Mouse (Mus musculus) lung, embryonic 15.5 days (tissue): ENCODE data around the gene Sfrp5. TPM values are rescaled to one million over a fixed set of nuclear protein-coding genes. Genes with fewer than 3 reads are reported as not detected.

ENCODE experiments used
- ATAC-seq: fragments of 200-750 bp; cut with Nextera tagmentation; 2 replicates; pipeline ENCODE4 v1.8.0; 2017; ENCODE audit warnings: moderate number of reproducible peaks, borderline replicate concordance; ENCODE audit not compliant: low FRiP score, low TSS enrichment; ENCODE audit errors: extremely low read depth
- H3K27ac ChIP-seq: fragments of 300-500 bp; sonication (generic); 2 replicates; pipeline ENCODE4 v1.5.1; 2015; ENCODE audit warnings: moderate library complexity, mild to moderate bottlenecking, inconsistent platforms
- H3K27me3 ChIP-seq: fragments of 300-500 bp; sonication (generic); 2 replicates; pipeline ENCODE4 v1.6.1; 2015; ENCODE audit warnings: inconsistent platforms
- H3K36me3 ChIP-seq: fragments of 300-500 bp; sonication (generic); 2 replicates; pipeline ENCODE4 v1.6.1; 2015; ENCODE audit warnings: inconsistent platforms
- H3K4me1 ChIP-seq: fragments of 300-500 bp; sonication (generic); 2 replicates; pipeline ENCODE4 v1.6.1; 2015; ENCODE audit warnings: inconsistent platforms
- H3K4me2 ChIP-seq: fragments of 300-500 bp; sonication (generic); 2 replicates; pipeline ENCODE4 v1.6.1; 2015; ENCODE audit warnings: inconsistent platforms, mild to moderate bottlenecking, moderate library complexity
- H3K4me3 ChIP-seq: fragments of 300-500 bp; sonication (generic); 2 replicates; pipeline ENCODE4 v1.5.1; 2015; ENCODE audit warnings: mild to moderate bottlenecking, inconsistent platforms
- H3K9ac ChIP-seq: fragments of 300-500 bp; sonication (generic); 2 replicates; pipeline ENCODE4 v1.6.1; 2015; ENCODE audit warnings: inconsistent platforms
- H3K9me3 ChIP-seq: fragments of 300-500 bp; sonication (generic); 2 replicates; pipeline ENCODE4 v1.6.1; 2016; ENCODE audit warnings: inconsistent platforms
- WGBS: fragments of 180-500 bp; shearing (Covaris S2); methylation state at CpG from one replicate; pipeline ENCODE4 v1.1.7; 2015; 5-methylcytosine and 5-hydroxymethylcytosine counted together
- polyA plus RNA-seq: library from polyadenylated mRNA; unstranded; fragments of >200 nt; fragmentation: Nextera tagmentation; extraction: Ambion mirVana; gene quantifications from 2 replicates; pipeline ENCODE4 v1.2.1, GENCODE M21; 2015

Sfrp5 gene
- polyA plus RNA-seq = 0.95 and 1.1 TPM in 2 replicates

DNA sequence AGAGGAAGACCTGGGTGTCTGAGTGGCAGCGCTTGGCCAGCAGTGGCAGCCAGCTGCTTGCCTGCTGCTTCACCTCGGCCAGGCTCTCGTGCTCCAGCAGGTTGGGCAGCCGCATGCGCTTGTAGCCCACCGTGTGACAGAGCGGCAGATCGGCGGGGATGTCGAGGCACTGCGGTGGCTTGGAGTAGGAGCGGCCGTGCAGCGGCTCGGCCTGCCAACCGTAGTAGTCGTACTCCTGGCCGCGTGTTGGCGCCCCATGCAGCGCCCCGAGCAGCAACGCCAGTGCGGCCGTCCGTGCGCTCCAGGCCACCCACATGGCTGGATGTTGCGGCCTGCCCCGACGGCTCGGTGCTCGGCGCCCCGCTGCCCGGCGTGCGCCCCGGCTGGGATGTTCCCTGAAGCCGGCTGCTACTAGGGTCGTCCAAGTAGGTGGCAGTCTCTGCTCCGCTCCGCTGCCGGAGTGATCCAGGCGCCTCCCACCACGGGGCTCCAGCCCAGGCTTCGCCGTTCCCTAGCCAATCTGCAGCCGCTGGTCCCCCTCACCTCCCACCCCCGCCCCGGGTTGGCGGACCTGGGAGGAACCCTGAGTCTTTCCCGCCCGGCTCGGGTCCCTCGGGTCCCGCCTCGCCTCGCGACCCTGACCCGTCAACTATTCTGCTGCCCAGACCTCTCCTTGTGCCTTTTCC lies at the start of gene Sfrp5:
Gene Sfrp5, minus strand, starts transcription at position 557 of the 686 bp plus-strand sequence.
- WGBS = under 1% methylated on average over 60 of the region's 60 CpGs
- Histone ChIP-seq H3K9me3 (no peaks in the 10 kb centered on the region), H3K4me1 (peaks cover 18% of the 10 kb centered on the region), H3K4me2 (peak within 1 kb of the TSS; percentile 48), H3K36me3 (no peaks in the 10 kb centered on the region), H3K27me3 (peaks cover 65% of the 10 kb centered on the region), H3K4me3 (peak within 1 kb of the TSS; percentile 19), H3K9ac (no peak within 1 kb of the TSS), H3K27ac (no peak within 1 kb of the TSS)
- no peak for ATAC-seq

DNA sequence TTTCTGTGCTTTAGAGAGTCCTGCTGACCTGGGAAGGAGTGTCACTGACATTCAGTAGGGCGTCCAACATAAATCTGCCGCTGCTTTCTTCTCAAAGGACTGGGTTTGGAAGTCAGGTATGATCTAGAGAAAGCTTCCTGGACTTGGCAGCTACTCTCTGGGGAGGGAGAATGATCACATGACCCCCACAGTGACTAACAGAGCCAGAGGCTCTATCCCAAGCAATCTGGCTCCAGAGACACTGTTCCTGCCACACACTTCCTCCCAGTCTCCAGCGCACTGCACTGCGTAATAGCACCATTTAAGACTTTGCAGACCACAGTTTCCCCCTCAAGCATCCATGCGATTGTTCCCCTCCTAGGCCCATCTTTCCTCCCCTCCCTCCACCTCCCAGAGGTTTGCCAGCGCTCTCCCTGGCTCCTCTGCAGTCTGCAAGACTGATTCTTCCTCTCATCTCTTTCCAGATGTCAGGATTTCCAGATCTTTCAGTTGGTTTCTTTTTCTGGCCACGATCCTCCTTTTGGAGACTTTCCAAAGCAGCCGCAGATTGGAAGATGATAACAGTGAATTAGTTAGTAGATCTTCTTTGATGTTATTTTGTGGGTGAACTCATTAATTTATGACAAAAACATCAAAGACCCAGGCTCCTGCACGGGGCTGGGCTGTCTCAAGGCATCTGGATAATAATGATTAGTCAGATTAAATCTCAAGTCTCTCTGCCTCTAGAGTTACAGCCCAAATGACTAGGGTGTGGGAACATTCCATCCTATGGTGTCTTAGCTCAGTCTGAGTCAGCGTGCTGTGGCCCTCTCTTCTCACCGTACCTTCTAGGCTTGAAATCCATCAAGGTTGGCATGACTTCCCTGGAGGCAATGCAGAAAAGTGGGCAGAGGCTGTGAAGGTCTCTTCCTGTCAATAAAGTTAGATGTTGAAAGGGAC lies 48.2 kb upstream of the Sfrp5 start:
- no peak overlapping the region for H3K4me2 ChIP-seq
- ATAC-seq = no peak
- peaks cover under 1% of the 10 kb centered on the region; the same call in 1 of the 2 replicates for H3K4me1 ChIP-seq
- no peaks in the 10 kb centered on the region for H3K9me3 ChIP-seq
- H3K27me3 ChIP-seq = peaks cover 14% of the 10 kb centered on the region
- no peak overlapping the region for H3K27ac ChIP-seq
- no peak overlapping the region for H3K9ac ChIP-seq
- no peak overlapping the region for H3K4me3 ChIP-seq
- WGBS = 66% methylated on average over 11 of the region's 11 CpGs
- no peaks in the 10 kb centered on the region for H3K36me3 ChIP-seq

DNA sequence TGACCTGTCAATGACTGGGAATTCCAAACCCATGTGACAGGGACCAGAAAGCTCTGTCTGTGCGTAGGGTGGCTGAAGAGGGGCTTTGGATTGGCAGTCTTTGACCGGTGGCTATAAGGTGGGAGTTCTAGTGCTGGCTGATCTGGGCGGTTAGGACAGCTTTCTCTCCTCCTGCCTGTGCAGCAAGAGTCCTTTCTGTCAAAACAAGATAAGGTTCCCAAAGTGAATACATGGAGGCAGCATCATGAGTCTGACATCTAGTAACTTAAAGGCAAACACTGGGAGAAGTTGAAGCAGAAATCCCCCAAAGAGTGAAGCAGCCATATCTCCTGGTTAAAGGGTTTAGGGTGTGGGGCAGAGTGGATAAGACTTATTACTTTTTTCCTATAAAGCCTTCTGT lies 45.5 kb upstream of the Sfrp5 start, which contains the start of gene Golga7b:
Gene Golga7b, plus strand, starts transcription at position 56 of the 400 bp plus-strand sequence.
- H3K27ac ChIP-seq = no peak within 1 kb of the TSS
- no peak within 1 kb of the TSS for H3K4me3 ChIP-seq
- H3K36me3 ChIP-seq = no peaks in the 10 kb centered on the region
- ATAC-seq = no peak
- H3K27me3 ChIP-seq = no peaks in the 10 kb centered on the region
- H3K4me2 ChIP-seq = no peak within 1 kb of the TSS
- H3K9me3 ChIP-seq = no peaks in the 10 kb centered on the region
- no peak within 1 kb of the TSS for H3K9ac ChIP-seq
- no peaks in the 10 kb centered on the region for H3K4me1 ChIP-seq
- 63% methylated on average over 3 of the region's 3 CpGs for WGBS

DNA sequence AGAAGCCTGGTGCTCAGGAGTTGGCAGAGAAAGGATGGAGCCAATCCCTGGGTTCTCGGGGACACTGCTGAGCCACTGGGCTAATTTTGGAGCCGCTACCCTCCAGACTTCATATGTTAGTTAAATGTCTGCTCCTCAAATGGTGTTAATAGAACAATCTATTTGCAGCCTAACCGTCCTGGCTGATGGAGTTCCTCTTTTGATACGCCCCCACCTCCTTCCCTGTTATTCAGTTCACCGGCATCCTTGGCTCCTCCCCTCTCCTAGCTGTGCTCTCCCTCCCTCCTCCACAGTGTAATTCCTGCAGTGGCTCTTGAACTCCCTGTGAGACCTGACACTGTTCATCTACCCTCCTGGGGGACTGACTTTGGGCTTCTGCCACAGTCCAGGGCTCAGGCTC lies 44.6 kb upstream of the Sfrp5 start:
- Histone ChIP-seq H3K4me1 (no peaks in the 10 kb centered on the region), H3K27me3 (no peaks in the 10 kb centered on the region), H3K27ac (no peak overlapping the region), H3K36me3 (no peaks in the 10 kb centered on the region), H3K9ac (no peak overlapping the region), H3K4me3 (no peak overlapping the region), H3K4me2 (no peak overlapping the region), H3K9me3 (no peaks in the 10 kb centered on the region)
- 39% methylated on average over 5 of the region's 5 CpGs for WGBS
- ATAC-seq = no peak

DNA sequence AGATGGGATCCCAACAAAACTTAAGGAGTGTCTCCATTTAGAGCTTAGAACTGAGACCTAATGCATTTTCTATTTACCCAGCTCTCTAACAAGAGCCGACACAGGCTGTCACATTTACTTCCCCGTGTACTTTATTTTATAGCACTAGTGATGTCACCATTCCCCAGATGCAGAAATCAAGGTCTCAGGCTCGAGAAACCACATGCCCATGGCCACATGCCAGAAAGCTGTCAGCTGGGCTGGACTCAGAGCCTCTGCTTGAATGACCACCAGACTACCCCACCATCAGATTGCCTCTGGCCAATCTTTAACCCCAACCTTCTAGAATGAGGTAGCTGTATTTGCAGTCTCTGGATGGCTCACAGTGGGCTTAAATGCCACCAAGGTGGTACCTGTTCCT lies 41.3 kb upstream of the Sfrp5 start:
- Histone ChIP-seq H3K4me3 (no peak overlapping the region), H3K4me1 (no peaks in the 10 kb centered on the region), H3K9me3 (no peaks in the 10 kb centered on the region), H3K36me3 (no peaks in the 10 kb centered on the region), H3K27me3 (no peaks in the 10 kb centered on the region), H3K9ac (no peak overlapping the region), H3K27ac (no peak overlapping the region), H3K4me2 (no peak overlapping the region)
- 32% methylated on average over 3 of the region's 3 CpGs for WGBS
- no peak for ATAC-seq

DNA sequence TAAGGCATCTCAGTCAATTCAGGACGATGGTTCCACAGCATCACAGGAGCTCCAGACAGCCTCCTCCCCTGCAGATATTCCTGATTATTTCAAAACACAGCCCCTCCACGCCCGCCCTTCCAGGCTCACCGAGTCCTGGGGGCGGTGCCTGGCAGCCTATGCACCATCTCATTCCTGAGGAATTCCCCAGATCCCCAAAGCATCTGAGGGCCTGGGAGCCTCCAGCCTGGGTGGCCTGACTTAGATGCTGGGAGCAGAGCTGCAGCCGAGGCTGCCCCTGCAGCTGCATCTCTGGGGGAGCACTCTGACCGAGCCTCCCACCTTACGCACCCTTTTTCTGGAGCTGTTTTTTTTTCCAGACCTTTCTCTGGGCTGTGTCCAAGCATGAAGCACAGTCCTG lies 38.8 kb upstream of the Sfrp5 start:
- no peak overlapping the region for H3K4me2 ChIP-seq
- no peaks in the 10 kb centered on the region for H3K36me3 ChIP-seq
- H3K27ac ChIP-seq = no peak overlapping the region
- ATAC-seq = no peak
- WGBS = 51% methylated on average over 8 of the region's 8 CpGs
- no peak overlapping the region for H3K9ac ChIP-seq
- H3K4me1 ChIP-seq = no peaks in the 10 kb centered on the region
- no peak overlapping the region for H3K4me3 ChIP-seq
- no peaks in the 10 kb centered on the region for H3K9me3 ChIP-seq
- no peaks in the 10 kb centered on the region for H3K27me3 ChIP-seq

DNA sequence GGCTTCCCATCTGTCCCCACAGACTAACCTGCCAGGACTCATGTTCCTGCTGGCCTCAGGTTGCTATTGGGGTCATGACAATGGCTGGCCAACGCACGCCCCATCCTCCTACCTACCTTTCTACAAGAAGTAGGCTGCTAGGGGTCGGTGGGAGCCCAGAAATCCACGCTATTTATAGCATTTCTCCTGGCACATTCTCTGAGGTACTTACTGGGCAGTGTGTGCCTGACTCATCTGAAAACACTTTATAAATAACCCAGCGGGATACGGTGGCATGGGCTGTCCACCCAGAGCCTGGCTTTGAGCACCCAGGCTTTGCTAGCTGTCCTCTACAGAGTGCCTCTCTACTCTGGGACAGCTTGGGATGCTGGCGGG lies 36.3 kb upstream of the Sfrp5 start:
- Histone ChIP-seq H3K27ac (no peak overlapping the region), H3K9me3 (no peaks in the 10 kb centered on the region), H3K4me2 (no peak overlapping the region), H3K27me3 (no peaks in the 10 kb centered on the region), H3K36me3 (no peaks in the 10 kb centered on the region), H3K9ac (no peak overlapping the region), H3K4me3 (no peak overlapping the region), H3K4me1 (no peaks in the 10 kb centered on the region)
- no peak for ATAC-seq
- WGBS = 58% methylated on average over 7 of the region's 7 CpGs

DNA sequence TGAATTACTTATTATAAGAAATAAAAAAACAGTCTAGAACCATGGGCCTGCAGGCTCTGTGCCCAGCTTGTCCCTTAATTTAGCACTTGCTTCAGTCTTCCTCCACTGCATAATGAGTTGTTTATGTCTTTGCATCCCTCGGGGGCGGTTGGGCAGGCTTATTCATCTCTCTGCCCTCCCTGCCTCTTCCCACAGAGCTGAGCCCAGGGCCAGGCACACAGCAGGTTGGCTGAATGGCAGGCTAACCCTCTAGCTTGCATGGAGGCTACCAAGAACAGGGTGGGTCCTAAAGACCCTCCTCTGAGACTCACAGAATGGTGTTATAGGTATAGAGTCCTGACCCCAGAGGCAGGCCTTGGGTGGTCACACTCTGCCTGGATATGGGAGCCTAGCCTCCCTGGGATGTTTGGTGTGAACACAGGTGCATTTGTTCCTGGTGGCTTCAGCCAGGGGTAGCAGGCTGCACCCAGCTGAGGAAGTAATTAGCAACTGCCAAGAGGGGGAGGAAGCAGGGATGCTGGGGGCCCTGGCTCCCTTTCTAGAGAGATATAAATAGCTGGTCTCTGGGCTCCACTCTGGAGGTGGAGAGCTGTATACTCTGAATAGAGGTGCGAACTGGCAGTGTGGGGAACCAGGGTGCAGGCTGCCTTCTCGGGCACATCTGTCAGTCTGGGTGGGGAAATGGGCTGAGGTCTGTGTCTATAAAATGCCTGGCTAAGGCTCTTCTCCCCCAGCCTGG lies 35.7 kb upstream of the Sfrp5 start:
- ATAC-seq = no peak
- Histone ChIP-seq H3K4me1 (no peaks in the 10 kb centered on the region), H3K4me3 (no peak overlapping the region), H3K4me2 (no peak overlapping the region), H3K9me3 (no peaks in the 10 kb centered on the region), H3K27ac (no peak overlapping the region), H3K27me3 (no peaks in the 10 kb centered on the region), H3K36me3 (no peaks in the 10 kb centered on the region), H3K9ac (no peak overlapping the region)
- WGBS = 29% methylated on average over 4 of the region's 4 CpGs

DNA sequence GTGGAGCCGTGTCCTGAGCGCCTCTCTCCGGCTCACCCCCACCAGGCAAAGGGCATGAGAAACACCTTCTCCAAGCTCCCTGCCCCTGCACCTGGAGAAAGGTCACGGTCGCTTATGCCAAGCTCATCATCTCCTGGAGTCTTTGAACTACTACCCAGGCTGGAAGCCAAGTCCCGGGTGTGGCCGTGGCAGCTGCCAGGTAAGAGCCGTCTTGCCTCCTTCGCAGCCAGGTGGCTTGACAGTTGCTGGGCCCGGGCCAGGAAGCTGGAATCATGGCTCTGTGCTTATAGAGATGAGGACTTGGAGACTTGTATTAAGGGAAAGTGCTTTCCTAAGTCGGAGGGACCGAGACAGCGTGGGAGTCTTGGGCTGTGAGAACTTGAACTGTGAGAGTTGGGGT lies 28.9 kb upstream of the Sfrp5 start:
- no peak overlapping the region for H3K4me2 ChIP-seq
- ATAC-seq = no peak
- WGBS = 73% methylated on average over 13 of the region's 13 CpGs
- H3K27ac ChIP-seq = no peak overlapping the region
- no peak overlapping the region for H3K9ac ChIP-seq
- H3K27me3 ChIP-seq = no peaks in the 10 kb centered on the region
- H3K9me3 ChIP-seq = no peaks in the 10 kb centered on the region
- H3K4me3 ChIP-seq = no peak overlapping the region
- H3K4me1 ChIP-seq = no peaks in the 10 kb centered on the region
- no peaks in the 10 kb centered on the region for H3K36me3 ChIP-seq

DNA sequence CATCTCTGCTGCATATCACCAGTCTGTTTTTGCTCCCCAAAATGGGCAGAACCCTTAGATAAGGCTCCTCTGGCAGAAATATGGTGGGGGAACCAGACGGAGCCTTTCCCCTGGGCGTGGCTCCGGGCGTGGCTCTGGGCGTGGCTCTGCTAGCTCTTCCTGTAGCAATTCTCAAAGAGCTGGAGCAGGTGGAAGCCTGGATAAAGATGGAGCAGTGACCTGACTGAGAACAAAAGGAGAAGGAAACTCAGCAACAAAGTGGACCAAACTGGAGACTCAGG lies 28.2 kb upstream of the Sfrp5 start:
- ATAC-seq = no peak
- H3K4me2 ChIP-seq = no peak overlapping the region
- H3K4me3 ChIP-seq = no peak overlapping the region
- no peaks in the 10 kb centered on the region for H3K27me3 ChIP-seq
- WGBS = 66% methylated on average over 5 of the region's 5 CpGs
- no peaks in the 10 kb centered on the region for H3K36me3 ChIP-seq
- H3K27ac ChIP-seq = no peak overlapping the region
- no peaks in the 10 kb centered on the region for H3K4me1 ChIP-seq
- H3K9ac ChIP-seq = no peak overlapping the region
- H3K9me3 ChIP-seq = no peaks in the 10 kb centered on the region

DNA sequence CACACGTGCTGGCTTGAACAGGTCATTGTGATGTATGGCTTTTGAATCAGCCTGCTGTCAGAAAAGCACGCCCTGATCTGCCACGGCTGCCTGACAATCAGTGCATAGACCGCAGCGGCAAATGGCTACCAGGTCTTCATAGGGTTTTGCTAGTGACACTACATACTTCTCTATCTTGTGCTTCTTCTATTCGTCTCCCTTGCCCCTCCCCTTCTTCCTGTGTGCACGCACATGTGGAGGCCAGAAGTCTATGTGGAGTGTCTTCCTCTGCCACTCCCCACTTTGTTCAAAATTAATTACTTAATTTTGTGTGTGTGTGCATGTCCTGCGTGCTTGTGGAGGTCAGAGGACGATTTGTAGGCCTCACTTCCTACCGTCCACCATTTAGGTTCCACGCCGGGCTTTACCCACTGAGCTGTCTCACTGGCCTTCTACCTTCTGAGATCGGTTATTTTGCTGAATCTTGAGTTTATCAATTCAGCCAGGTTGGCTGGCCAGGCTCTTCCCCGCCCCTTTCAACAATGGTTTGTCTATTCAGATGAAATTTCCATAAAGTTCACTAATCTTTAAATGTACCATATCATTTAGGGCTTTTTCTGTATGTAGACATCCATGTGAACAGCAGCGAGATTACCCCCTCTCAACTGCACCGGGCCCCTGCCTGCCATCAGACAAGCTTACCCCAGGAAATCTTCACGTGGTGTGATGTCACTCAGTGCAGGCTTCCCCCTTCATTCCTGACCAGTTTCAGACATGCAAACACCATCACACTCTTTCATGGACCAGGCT lies 27.6 kb upstream of the Sfrp5 start:
- ATAC-seq = no peak
- Histone ChIP-seq H3K36me3 (no peaks in the 10 kb centered on the region), H3K9me3 (no peaks in the 10 kb centered on the region), H3K4me1 (no peaks in the 10 kb centered on the region), H3K27ac (no peak overlapping the region), H3K4me3 (no peak overlapping the region), H3K27me3 (no peaks in the 10 kb centered on the region), H3K9ac (no peak overlapping the region), H3K4me2 (no peak overlapping the region)
- WGBS = 69% methylated on average over 17 of the region's 17 CpGs
